Mouse (Mus musculus) c-Kit-positive CD71-positive TER-119-negative erythroid progenitor cells, embryonic 14.5 days (primary cell): ENCODE data around the gene Atp10a.

Experiments
- DNase-seq: peaks from one replicate; pipeline ENCODE4 v3.0.0-alpha.2; 2013; ENCODE audit warnings: low read depth

Gene Atp10a

DNA sequence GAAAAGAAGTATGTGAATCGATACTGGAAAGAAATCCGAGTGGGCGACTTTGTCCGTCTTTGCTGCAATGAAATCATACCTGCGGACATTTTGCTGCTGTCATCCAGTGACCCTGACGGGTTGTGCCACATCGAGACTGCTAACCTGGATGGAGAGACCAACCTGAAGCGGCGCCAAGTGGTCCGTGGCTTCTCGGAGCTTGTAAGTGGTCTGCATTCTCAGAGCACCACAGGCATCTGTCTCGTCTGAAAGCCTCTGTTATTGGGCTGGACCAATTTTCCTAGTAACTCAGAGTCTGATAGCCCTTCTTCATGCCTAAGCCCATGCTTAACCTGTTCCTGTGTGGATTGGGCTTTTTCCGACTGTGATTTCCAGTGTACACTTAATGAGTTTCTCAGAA, 84.2 kb downstream of the Atp10a start:
- DNase-seq, result no peak

DNA sequence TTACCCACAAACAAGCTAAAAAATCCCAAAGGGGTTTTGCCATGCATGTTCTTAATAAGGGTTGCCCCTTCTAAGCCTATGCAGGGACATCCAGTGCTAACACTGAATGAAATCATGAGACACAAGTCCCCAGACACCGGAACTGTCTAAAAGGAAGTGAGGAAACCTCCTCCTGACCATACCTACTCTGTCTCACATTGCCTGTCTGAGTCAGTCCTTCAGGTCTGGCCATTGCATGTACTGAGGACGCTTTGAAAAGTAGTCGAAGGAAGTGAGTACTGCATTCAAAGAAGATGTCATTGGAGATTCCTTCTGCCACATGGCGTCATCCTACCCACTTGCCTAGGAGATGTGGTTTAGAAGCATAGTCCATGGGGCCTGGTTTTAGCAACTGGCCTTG, 84.9 kb downstream of the Atp10a start:
- DNase-seq, result no peak

- no peak for DNase-seq
Observed at GRCm38 (mm10) chr7:58742009-58742408, 86.0 kb downstream of the Atp10a start.

DNA sequence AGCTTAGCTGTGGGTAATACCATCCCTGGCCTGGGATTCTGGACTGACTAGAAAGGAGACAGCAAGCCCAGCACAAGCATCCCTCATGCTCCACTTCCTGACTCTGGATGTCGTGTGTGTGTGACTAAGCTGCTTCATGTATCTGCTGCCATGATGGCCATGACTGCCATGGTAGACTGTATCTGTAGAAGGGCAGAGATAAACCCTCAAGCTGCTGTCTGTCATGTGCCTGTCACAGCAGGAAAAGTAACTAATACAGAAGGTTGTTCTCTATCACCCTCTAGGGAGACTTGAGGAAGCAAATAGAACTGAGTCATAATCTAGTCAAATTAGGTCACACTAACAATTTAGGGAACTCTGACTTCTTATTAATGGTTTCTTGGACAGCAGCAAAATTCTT, 86.7 kb downstream of the Atp10a start:
- DNase-seq, result no peak

DNA sequence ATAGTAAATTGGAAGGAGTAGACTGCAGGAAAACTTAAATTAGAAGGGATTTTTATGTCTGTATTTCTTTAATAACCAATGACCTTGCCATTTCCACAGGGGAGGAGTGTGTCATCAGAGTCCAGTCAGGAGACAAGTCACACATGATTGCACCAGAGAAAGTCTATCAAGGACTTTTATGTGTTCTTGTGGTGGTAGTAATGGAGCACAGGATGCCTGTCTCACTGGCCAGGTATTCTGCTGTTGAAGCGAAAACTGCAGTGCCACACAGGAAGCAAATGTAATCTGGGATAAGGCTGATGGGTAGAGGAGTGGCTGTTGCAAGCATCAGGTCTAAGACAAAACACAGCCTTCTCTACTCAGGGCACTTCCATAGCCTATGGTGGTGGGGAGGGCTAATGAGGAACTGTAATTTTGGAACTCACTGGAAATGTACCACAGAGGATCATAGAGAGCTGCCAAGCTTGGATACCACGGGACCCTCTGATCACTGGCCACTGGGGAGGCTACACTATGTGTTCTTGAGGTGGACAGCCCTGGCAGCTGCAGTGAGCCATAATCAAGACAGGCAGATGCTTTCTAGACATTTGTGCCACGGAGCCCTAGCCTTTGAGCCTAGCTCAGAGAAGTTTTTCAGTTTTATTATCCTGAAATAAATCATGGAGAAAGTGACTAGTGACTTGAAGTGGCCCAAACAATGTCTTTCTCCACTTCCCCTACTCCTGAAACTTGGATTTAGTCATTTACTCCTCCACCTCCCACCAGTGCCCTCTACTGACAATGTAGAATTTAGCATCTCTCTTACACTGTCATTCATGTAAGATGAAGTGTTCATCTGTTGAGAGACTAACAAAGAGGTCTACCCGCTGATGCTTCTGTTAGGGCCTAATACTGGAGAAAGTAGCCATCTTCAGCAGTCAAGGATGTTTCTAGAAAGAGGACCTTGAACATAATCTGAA, 87.7 kb downstream of the Atp10a start:
- no peak for DNase-seq

DNA sequence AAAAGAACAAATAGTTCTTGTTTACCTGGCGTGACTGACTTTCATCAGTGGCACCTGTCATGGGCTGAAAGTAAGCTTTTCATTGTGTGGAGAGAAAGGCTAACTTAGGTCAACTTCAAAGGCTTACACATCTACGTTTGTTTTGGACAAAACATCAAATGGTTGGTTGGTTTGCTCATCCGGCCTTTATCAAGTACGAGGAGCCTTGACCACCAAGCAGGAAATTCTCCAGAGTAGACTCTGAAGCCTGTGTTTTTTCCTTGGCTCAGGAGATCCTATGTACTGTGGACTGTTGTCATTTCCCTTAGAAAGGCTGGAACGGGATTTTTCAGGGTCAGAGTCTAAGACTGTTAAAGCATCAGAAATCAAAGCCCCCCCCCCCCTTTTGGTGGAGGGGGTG, 90.9 kb downstream of the Atp10a start:
- DNase-seq, result no peak

- no peak for DNase-seq
Observed at GRCm38 (mm10) chr7:58749904-58750612, 94.1 kb downstream of the Atp10a start.

DNA sequence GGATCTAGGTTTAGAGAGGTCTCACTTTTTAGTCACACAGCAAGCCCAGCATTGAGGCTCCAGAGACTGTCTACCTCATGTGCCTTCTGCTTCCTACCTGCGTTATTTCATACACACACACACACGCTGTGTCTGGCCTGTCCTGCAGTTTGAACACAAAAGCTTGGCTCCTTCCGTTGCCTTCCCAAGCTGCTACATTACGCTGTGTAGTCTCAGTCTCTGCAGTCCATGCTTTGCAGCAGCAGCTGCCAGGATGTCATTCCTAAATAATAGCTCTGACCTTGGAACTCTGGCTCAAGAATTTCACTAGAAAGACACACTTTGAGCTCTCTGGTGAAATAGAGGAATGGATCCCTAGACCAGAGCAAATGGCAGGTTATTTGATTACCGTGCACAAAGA, 96.1 kb downstream of the Atp10a start:
- DNase-seq, result no peak

DNA sequence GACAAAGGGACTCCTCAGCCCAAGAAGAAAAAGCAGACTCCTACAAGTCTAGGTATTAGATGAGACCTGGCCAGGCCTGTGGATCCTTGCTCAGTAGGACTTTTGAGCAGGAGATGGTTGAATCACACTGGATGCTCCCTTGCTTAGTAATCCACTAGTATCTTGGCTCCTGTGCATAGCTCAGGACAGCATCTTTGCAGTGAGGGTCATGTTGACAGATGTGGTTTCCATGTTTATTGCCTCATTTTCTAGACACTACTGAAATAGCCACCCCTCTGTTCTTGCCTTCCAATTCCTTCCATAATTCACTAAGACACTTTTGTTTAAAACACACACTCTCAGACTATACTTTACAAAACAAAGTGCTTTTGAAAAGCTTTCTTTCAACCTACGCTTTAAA, 98.1 kb downstream of the Atp10a start:
- no peak for DNase-seq

GRCm38 (mm10) chr7:58754536-58754935, 98.6 kb downstream of the Atp10a start:
- no peak for DNase-seq

DNA sequence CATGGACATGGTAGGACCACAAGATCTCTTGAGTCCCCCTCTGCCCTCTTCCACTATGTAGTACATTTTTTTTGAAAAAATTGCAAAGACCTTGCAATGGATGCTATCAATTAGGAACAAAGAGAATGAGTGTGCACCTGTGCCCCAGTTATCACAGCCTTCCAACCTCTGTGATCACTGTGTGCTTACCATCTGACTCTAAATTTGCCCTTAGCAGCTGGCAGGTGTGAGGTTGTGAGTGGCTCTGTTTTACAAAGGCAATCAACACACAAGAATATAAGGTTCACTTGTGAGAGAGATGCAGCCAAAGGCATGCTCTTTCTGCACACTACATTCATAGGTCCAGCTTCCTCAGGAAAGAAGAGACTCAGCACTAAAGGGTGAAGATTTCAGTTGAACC, 99.1 kb downstream of the Atp10a start:
- DNase-seq, result no peak

DNA sequence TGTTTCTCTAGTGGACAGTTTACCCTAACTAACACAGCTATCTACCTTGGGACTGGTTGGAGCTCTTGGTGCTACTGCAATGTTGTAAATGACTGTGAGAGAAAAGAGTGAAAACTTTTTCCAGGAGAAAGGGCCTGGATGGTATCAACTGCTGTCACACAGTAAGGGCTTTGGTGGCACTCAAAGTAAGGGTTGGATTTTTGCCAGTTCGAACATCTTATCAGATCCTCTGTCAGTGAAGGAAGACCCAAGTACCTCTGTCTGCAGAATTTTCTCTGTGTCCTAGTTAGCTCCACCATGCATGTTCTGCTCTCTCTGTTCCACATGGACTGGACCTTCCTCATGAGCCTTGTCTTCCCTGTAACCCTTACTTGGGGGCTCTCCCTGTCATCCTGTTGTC, 99.9 kb downstream of the Atp10a start:
- DNase-seq, result no peak

GRCm38 (mm10) chr7:58757331-58757730, 101.4 kb downstream of the Atp10a start:
- no peak for DNase-seq

- DNase-seq, result no peak
Observed at GRCm38 (mm10) chr7:58758396-58758795, 102.4 kb downstream of the Atp10a start.

- no peak for DNase-seq
Observed at GRCm38 (mm10) chr7:58759265-58759664, 103.3 kb downstream of the Atp10a start.

DNA sequence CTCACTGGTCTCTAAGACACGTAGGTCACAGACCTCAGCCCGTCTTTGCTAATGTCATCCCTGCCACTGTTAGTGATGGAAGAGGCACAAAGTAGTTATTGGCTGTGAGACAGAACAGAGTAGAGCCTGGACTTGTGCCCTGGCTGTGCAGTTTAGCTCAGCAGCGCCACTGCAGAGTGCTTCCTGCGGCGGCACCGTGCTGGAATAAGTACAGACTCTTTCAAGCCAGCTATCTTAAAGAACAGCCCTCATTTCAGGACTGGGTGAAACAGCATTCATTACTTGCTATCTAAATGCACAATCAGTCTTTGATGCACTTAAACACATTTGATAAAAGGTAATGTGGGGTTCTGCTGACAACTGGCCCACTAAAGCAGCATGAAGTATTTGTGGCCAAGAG, 111.3 kb downstream of the Atp10a start:
- no peak for DNase-seq

- no peak for DNase-seq
Observed at GRCm38 (mm10) chr7:58768253-58768652, 112.3 kb downstream of the Atp10a start.

GRCm38 (mm10) chr7:58770254-58770653, 114.3 kb downstream of the Atp10a start:
- DNase-seq, result peak; percentile 2

- no peak for DNase-seq
Observed at GRCm38 (mm10) chr7:58772048-58772690, 116.2 kb downstream of the Atp10a start.

GRCm38 (mm10) chr7:58779146-58779545, 123.2 kb downstream of the Atp10a start:
- no peak for DNase-seq

- DNase-seq, result no peak
Observed at GRCm38 (mm10) chr7:58786986-58787385, 131.0 kb downstream of the Atp10a start.

GRCm38 (mm10) chr7:58787585-58787984, 131.6 kb downstream of the Atp10a start:
- no peak for DNase-seq
